Mouse (Mus musculus): Measurements from ENCODE around the gene Zfp30.

DNA sequence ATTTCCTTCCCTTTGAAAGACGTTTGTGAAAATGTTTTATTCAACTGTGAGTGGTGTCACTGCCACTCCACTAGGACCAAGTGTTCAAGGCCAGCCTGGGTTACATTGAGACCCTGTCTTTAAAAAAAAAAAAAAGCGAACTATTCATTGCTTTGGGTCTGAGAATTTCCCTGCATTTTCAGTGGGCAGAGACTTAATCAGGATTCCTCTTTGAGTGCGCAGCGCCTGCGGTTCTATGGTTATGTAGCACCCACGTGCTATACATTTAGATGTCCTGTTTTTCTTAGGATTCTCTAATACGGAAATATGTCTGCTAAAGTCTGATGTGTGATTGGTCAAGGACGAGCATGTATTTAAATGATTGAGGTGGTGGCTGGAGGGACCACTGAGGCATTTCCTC is 1.2 kb downstream of the Zfp30 start:
- TF ChIP-seq CTCF (conservative IDR thresholded peaks at IDR 0.05; ENCODE audit: low read length) (no peak), POU5F1 (IDR thresholded peaks at IDR 0.05; ENCODE audit: borderline replicate concordance, low read length) (no peak), NANOG (IDR thresholded peaks at IDR 0.05; ENCODE audit: borderline replicate concordance, low read length) (no peak)

Measured in E14TG2a.4 (cell line).